Comparison of ENCODE assay signal across 23 mouse cellular contexts in the genomic region with DNA sequence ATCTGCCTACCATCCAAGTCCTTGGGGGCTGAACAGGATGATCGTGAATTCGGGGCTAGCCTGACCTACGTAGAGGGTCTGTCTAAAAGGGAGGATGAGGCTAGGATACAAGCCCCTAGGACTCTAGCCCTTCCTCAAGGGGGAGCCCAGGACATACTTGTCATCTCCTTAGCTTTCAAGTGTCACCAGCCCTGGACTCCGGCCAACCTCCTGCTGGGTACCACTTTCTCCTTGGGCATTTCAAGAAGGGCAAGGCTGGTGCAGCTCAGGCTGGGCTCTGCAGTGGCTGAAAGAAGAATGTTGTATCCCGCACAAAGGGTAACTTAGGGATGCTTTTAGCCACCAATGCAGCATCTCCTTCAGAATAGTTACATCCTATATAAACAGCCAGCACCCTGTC.
"Had no signal": no experiment of that assay in that cellular context is flagged by ENCODE, and none has a peak within 500 bp of the region (broad histone marks: within the 10 kb centered on the region; RNA-seq: fewer than 3 reads in every experiment).

No protein-coding gene starts in this region.

- H3K4me3 ChIP-seq: embryonic facial prominence, embryonic 10.5 days; embryonic facial prominence, embryonic 12.5 days; embryonic facial prominence, embryonic 13.5 days; embryonic facial prominence, embryonic 15.5 days; erythroblast, embryonic 14.5 days; forebrain, embryonic 10.5 days; forebrain, embryonic 12.5 days; forebrain, embryonic 13.5 days; forebrain, embryonic 15.5 days; gastrocnemius, adult 2 months; heart, adult 2 months had no signal

- H3K9me3 ChIP-seq: embryonic facial prominence, embryonic 10.5 days; embryonic facial prominence, embryonic 12.5 days; embryonic facial prominence, embryonic 13.5 days; embryonic facial prominence, embryonic 15.5 days; forebrain, embryonic 10.5 days; forebrain, embryonic 12.5 days; forebrain, embryonic 13.5 days; forebrain, embryonic 15.5 days had no signal

- H3K36me3 ChIP-seq: embryonic facial prominence, embryonic 10.5 days; embryonic facial prominence, embryonic 12.5 days; embryonic facial prominence, embryonic 13.5 days; embryonic facial prominence, embryonic 15.5 days; forebrain, embryonic 10.5 days; forebrain, embryonic 12.5 days; forebrain, embryonic 15.5 days had no signal

- DNase-seq: cerebellum, adult 8-10 months; cerebellum, adult 9-10 months; embryo, embryonic 11 days; forebrain, postnatal 0 days; gastrocnemius, adult 2 months; gastrocnemius, postnatal 10 days; gastrocnemius, postnatal 14 days; gastrocnemius, postnatal 25 days; gastrocnemius, postnatal 36 days; heart, adult 11 months; heart, adult 18-20 months; heart, adult 2 months had no signal

- H3K27ac ChIP-seq: embryonic facial prominence, embryonic 10.5 days; embryonic facial prominence, embryonic 12.5 days; embryonic facial prominence, embryonic 13.5 days; embryonic facial prominence, embryonic 15.5 days; forebrain, embryonic 10.5 days; forebrain, embryonic 12.5 days; forebrain, embryonic 13.5 days; forebrain, embryonic 15.5 days; gastrocnemius, adult 2 months; heart, adult 2 months had no signal

- H3K27me3 ChIP-seq: embryonic facial prominence, embryonic 12.5 days; embryonic facial prominence, embryonic 13.5 days; embryonic facial prominence, embryonic 15.5 days; forebrain, embryonic 15.5 days had no signal

- ATAC-seq: forebrain, embryonic 13.5 days; forebrain, embryonic 14.5 days; forebrain, embryonic 15.5 days; forebrain, embryonic 16.5 days; forebrain, postnatal 0 days had no signal
